Mouse (Mus musculus) sigmoid colon, adult 10 weeks (tissue): ENCODE results near the gene Olfr1392. TPM values are rescaled to one million over a fixed set of nuclear protein-coding genes. Genes with fewer than 3 reads are reported as not detected.

ENCODE experiments used
- polyA plus RNA-seq: library from polyadenylated mRNA; stranded (reverse); fragments of 350-450 nt; fragmentation: Illumina TruSeq; extraction: RNeasy Lipid Tissue Mini Kit (QIAGEN cat#74804); gene quantifications from one replicate; pipeline ENCODE4 v1.2.3, GENCODE M21; 2014; ENCODE audit warnings: low read depth, low replicate concordance

Gene Olfr1392
- polyA plus RNA-seq = not detected

GRCm38 (mm10) chr11:49284982-49285381, at the start of gene Olfr1392:
TSS of gene Olfr1392 (plus strand) at chr11:49285282.

GRCm38 (mm10) chr11:49243727-49244594, 41.1 kb upstream of the Olfr1392 start, which contains the start of gene Mgat1:
TSS of gene Mgat1 (plus strand) at chr11:49244191.

GRCm38 (mm10) chr11:49278222-49278621, 6.9 kb upstream of the Olfr1392 start, which contains the start of gene Olfr1393:
TSS of gene Olfr1393 (plus strand) at chr11:49278304.

GRCm38 (mm10) chr11:49304441-49304840, 19.4 kb downstream of the Olfr1392 start, which contains the start of gene Olfr10:
TSS of gene Olfr10 (plus strand) at chr11:49304741.

GRCm38 (mm10) chr11:49322442-49322841, 37.4 kb downstream of the Olfr1392 start, which contains the start of gene Olfr1391:
TSS of gene Olfr1391 (plus strand) at chr11:49322742.

DNA sequence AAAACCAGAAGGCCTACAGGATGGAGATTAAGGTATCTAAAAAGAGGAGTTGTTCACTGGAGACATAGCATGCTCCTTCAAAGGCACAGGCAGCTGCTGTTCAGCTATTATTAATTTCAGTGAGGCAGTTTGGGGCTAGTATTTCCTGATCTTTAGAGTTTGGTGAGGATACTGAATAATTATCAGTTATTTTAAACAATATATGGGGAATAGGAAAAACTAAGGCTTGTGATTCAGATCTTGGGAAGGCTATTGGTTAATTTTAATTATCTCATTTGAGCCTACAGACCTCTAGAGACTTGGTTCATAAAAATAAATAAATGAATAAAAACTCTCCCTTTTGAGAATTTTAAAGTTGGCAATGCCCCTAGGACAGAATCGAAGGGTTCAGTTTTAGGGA, 49.8 kb downstream of the Olfr1392 start, which contains the start of gene Olfr1390:
TSS of gene Olfr1390 (plus strand) at position 301 of the 400 bp plus-strand sequence.

Other genes with a start within 250 kb of the Olfr1392 start
- gene 9930111J21Rik2, start 234.0 kb upstream of the Olfr1392 start, polyA plus RNA-seq = 24.0 TPM
- gene Tgtp2, start 221.1 kb upstream of the Olfr1392 start, polyA plus RNA-seq = 13.2 TPM
- 19.4 TPM for gene Ifi47, start 208.7 kb upstream of the Olfr1392 start, polyA plus RNA-seq
- gene Olfr1396, start 170.4 kb upstream of the Olfr1392 start, polyA plus RNA-seq = 0.16 TPM
- not detected for gene Olfr1395, start 143.0 kb upstream of the Olfr1392 start, polyA plus RNA-seq
- gene Olfr1394, start 130.9 kb upstream of the Olfr1392 start, polyA plus RNA-seq = not detected
- 4.3 TPM for gene Btnl9, start 98.1 kb upstream of the Olfr1392 start, polyA plus RNA-seq
- 137 TPM for gene Zfp62, start 82.0 kb upstream of the Olfr1392 start, polyA plus RNA-seq
- 26.3 TPM for gene Mgat1, start 41.1 kb upstream of the Olfr1392 start, polyA plus RNA-seq
- not detected for gene Olfr1393, start 7.0 kb upstream of the Olfr1392 start, polyA plus RNA-seq
- gene Olfr10, start 19.5 kb downstream of the Olfr1392 start, polyA plus RNA-seq = not detected
- gene Olfr1391, start 37.5 kb downstream of the Olfr1392 start, polyA plus RNA-seq = not detected
- gene Olfr1390, start 49.9 kb downstream of the Olfr1392 start, polyA plus RNA-seq = not detected
- gene Olfr1389, start 137.8 kb downstream of the Olfr1392 start, polyA plus RNA-seq = not detected
- gene Olfr1388, start 151.3 kb downstream of the Olfr1392 start, polyA plus RNA-seq = not detected
- not detected for gene Olfr1387, start 170.1 kb downstream of the Olfr1392 start, polyA plus RNA-seq
- not detected for gene Olfr1386, start 179.8 kb downstream of the Olfr1392 start, polyA plus RNA-seq
- not detected for gene Olfr1385, start 203.8 kb downstream of the Olfr1392 start, polyA plus RNA-seq
- gene Olfr1384, start 221.4 kb downstream of the Olfr1392 start, polyA plus RNA-seq = not detected
- gene Olfr1383, start 234.4 kb downstream of the Olfr1392 start, polyA plus RNA-seq = not detected
- not detected for gene Olfr1382, start 243.0 kb downstream of the Olfr1392 start, polyA plus RNA-seq